Mouse (Mus musculus) embryonic facial prominence, embryonic 14.5 days (tissue): Measurements from ENCODE around the gene Gm35549. TPM values are rescaled to one million over a fixed set of nuclear protein-coding genes. Genes with fewer than 3 reads are reported as not detected.

ENCODE experiments used
- ATAC-seq: fragments of 200-750 bp; cut with Nextera tagmentation; 2 replicates; pipeline ENCODE4 v1.8.0; 2017; ENCODE audit warnings: low read depth, moderate number of reproducible peaks, moderate TSS enrichment
- DNase-seq: peaks from one replicate; pipeline ENCODE4 v3.0.0-alpha.2; 2015; ENCODE audit warnings: low spot score
- H3K27ac ChIP-seq: fragments of 300-500 bp; sonication (generic); replicated peaks from 2 replicates; pipeline ENCODE4 v1.5.1; 2014; ENCODE audit warnings: low read depth, mild to moderate bottlenecking, low read length, moderate library complexity
- H3K27me3 ChIP-seq: fragments of 300-500 bp; sonication (generic); replicated peaks from 2 replicates; pipeline ENCODE4 v1.6.1; 2014; ENCODE audit warnings: low read length; ENCODE audit not compliant: control insufficient read depth, insufficient read depth
- H3K36me3 ChIP-seq: fragments of 300-500 bp; sonication (generic); 2 replicates; pipeline ENCODE4 v1.6.1; 2014; ENCODE audit warnings: low read length, mixed read lengths; ENCODE audit not compliant: control insufficient read depth, insufficient read depth
- H3K4me1 ChIP-seq: fragments of 300-500 bp; sonication (generic); 2 replicates; pipeline ENCODE4 v1.6.1; 2014; ENCODE audit warnings: antibody characterized with exemption, low read length; ENCODE audit not compliant: control insufficient read depth, insufficient read depth
- H3K4me2 ChIP-seq: fragments of 300-500 bp; sonication (generic); 2 replicates; pipeline ENCODE4 v1.6.1; 2014; ENCODE audit warnings: low read depth, mild to moderate bottlenecking, low read length, moderate library complexity, mixed read lengths
- H3K4me3 ChIP-seq: fragments of 300-500 bp; sonication (generic); 2 replicates; pipeline ENCODE4 v1.5.1; 2014; ENCODE audit warnings: low read depth, mild to moderate bottlenecking, low read length
- H3K9ac ChIP-seq: fragments of 300-500 bp; sonication (generic); 2 replicates; pipeline ENCODE4 v1.6.1; 2014; ENCODE audit warnings: low read depth, mild to moderate bottlenecking, low read length, moderate library complexity, mixed read lengths
- H3K9me3 ChIP-seq: fragments of 300-500 bp; sonication (generic); 2 replicates; pipeline ENCODE4 v1.6.1; 2016; ENCODE audit warnings: low read length; ENCODE audit not compliant: control insufficient read depth
- WGBS: fragments of 180-500 bp; shearing (Covaris S2); extraction: QIAGEN DNeasy Blood & Tissue Kit; methylation state at CpG from one replicate; pipeline ENCODE4 v1.1.7; 2014; 5-methylcytosine and 5-hydroxymethylcytosine counted together
- polyA plus RNA-seq: library from polyadenylated mRNA; unstranded; fragments of >200 nt; fragmentation: Nextera tagmentation; extraction: Ambion mirVana; gene quantifications from 2 replicates; pipeline ENCODE4 v1.2.1, GENCODE M21; 2014

The Gm35549 gene
- polyA plus RNA-seq, 1 experiment from 2014 or later: 0.58 TPM

- Histone ChIP-seq H3K36me3 (peaks cover 25% of the 10 kb centered on the region), H3K9me3 (peaks cover 17% of the 10 kb centered on the region), H3K4me2 (no peak overlapping the region), H3K9ac (no peak overlapping the region), H3K27ac (no peak overlapping the region), H3K4me3 (no peak overlapping the region), H3K4me1 (no peaks in the 10 kb centered on the region), H3K27me3 (no peaks in the 10 kb centered on the region)
- no peak for DNase-seq
- no peak for ATAC-seq
- 78% methylated on average over 3 of the region's 3 CpGs for WGBS
Observed at GRCm38 (mm10) chr9:122845621-122846020, 1.8 kb upstream of the Gm35549 start.

GRCm38 (mm10) chr9:122837680-122838079 is 6.2 kb downstream of the Gm35549 start:
- peak overlapping the region; percentile 70 for H3K27ac ChIP-seq
- H3K36me3 ChIP-seq: peaks cover 17% of the 10 kb centered on the region
- H3K4me2 ChIP-seq: peak overlapping the region; percentile 8; the same call in 1 of the 2 replicates
- peaks cover 13% of the 10 kb centered on the region for H3K4me1 ChIP-seq
- no peaks in the 10 kb centered on the region for H3K27me3 ChIP-seq
- peak; percentile 79 for DNase-seq
- no peak overlapping the region for H3K9ac ChIP-seq
- peak; percentile 56 for ATAC-seq
- 26% methylated on average over 15 of the region's 16 CpGs for WGBS
- no peaks in the 10 kb centered on the region for H3K9me3 ChIP-seq
- no peak overlapping the region for H3K4me3 ChIP-seq

- H3K4me2 ChIP-seq: no peak overlapping the region
- H3K27ac ChIP-seq: peak overlapping the region; percentile 70
- H3K9me3 ChIP-seq: no peaks in the 10 kb centered on the region
- H3K36me3 ChIP-seq: peaks cover 20% of the 10 kb centered on the region
- peaks cover 13% of the 10 kb centered on the region for H3K4me1 ChIP-seq
- no peaks in the 10 kb centered on the region for H3K27me3 ChIP-seq
- 69% methylated on average over 4 of the region's 4 CpGs for WGBS
- peak; percentile 9; the same call in 1 of the 2 replicates for ATAC-seq
- H3K9ac ChIP-seq: no peak overlapping the region
- DNase-seq: no peak
- H3K4me3 ChIP-seq: no peak overlapping the region
Observed at GRCm38 (mm10) chr9:122837216-122837615, 6.6 kb downstream of the Gm35549 start.

DNA sequence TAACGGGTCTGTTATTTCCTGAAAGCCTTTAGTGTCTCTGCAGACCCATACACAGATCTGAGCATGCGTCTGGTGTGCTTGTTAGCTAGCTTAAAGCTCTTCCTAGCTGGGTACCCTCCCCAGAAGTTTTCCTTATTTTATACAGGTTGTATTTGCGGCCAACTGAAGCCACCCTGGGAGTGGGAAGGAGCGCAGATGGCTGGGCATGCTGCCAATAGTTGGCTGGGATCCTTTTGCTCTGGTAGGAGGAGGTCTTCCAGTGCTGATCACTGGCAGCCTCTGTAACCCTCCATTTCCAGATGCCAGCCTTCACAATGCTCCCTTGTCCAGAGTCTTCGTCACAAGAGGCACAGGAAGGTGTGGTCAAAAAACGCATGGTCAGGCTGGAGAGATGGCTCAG is 7.0 kb downstream of the Gm35549 start:
- Histone ChIP-seq H3K9me3 (no peaks in the 10 kb centered on the region), H3K4me2 (no peak overlapping the region), H3K9ac (no peak overlapping the region), H3K4me3 (no peak overlapping the region), H3K27me3 (no peaks in the 10 kb centered on the region), H3K27ac (peak overlapping the region; percentile 70), H3K4me1 (peaks cover 13% of the 10 kb centered on the region), H3K36me3 (peaks cover 20% of the 10 kb centered on the region)
- 14% methylated on average over 6 of the region's 6 CpGs for WGBS
- ATAC-seq (peak; percentile 91), DNase-seq (peak; percentile 93)

DNA sequence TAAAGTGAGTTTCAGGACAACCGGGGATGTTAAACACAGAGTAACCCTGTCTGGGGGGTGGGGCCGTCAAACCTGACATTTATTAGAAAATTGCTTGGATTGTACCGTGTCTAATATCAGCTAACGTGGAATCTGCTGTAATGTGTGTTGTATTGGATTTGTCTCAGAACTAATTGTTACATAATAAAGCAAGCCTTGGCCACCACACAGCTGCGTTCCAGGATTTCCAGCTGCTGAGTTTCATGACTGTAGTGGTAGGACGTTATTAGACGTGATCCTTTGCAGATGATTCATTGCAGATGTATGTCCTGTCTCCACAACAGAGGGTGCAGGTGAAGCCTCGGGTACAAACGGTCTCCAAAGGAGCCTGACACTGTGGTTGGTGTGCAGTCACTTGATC is 7.7 kb downstream of the Gm35549 start:
- Histone ChIP-seq H3K27me3 (no peaks in the 10 kb centered on the region), H3K9ac (no peak overlapping the region), H3K4me2 (no peak overlapping the region), H3K36me3 (peaks cover 20% of the 10 kb centered on the region), H3K4me3 (no peak overlapping the region), H3K27ac (peak overlapping the region; percentile 70; the same call in 1 of the 2 replicates), H3K9me3 (no peaks in the 10 kb centered on the region), H3K4me1 (peaks cover 13% of the 10 kb centered on the region)
- ATAC-seq (no peak; the same call in 1 of the 2 replicates), DNase-seq (peak; percentile 45)
- 46% methylated on average over 9 of the region's 9 CpGs for WGBS

DNA sequence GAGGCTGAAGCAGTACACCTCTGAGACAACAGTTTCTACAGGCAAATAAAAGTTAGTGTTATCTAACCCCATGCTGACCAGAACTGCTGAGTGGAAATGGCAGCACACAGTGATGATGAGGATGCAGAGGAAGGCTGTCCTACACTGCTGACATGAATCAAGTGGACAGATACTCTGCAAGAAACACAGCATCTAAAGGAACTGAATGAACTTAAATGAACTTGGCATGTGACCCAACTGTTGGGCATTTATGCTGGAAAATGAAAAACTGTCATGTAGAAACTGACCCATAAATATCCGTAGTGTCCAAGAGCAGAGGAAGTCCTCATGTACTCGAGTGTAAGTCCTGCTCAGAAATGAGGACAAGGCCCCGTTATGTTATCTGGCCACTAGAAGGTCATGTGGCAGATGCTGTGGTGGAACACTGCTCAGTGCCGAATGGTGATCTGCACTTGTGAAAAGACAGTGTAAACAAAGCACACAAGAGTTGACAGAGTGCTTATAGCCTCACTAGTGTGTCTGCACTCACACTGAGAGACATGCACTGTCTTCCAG is 13.9 kb downstream of the Gm35549 start:
- H3K27me3 ChIP-seq: no peaks in the 10 kb centered on the region
- DNase-seq (no peak), ATAC-seq (no peak)
- no peak overlapping the region for H3K9ac ChIP-seq
- no peak overlapping the region for H3K27ac ChIP-seq
- H3K9me3 ChIP-seq: no peaks in the 10 kb centered on the region
- H3K4me1 ChIP-seq: no peaks in the 10 kb centered on the region
- 84% methylated on average over 4 of the region's 4 CpGs for WGBS
- peaks cover 57% of the 10 kb centered on the region for H3K36me3 ChIP-seq
- H3K4me3 ChIP-seq: no peak overlapping the region
- no peak overlapping the region for H3K4me2 ChIP-seq

GRCm38 (mm10) chr9:122826743-122827142 is 17.1 kb downstream of the Gm35549 start:
- Histone ChIP-seq H3K4me3 (no peak overlapping the region), H3K27ac (no peak overlapping the region), H3K9ac (no peak overlapping the region), H3K4me2 (no peak overlapping the region), H3K36me3 (peaks cover 56% of the 10 kb centered on the region), H3K4me1 (no peaks in the 10 kb centered on the region), H3K27me3 (no peaks in the 10 kb centered on the region), H3K9me3 (no peaks in the 10 kb centered on the region)
- DNase-seq (no peak), ATAC-seq (no peak)
- WGBS: 92% methylated on average over 4 of the region's 4 CpGs

DNA sequence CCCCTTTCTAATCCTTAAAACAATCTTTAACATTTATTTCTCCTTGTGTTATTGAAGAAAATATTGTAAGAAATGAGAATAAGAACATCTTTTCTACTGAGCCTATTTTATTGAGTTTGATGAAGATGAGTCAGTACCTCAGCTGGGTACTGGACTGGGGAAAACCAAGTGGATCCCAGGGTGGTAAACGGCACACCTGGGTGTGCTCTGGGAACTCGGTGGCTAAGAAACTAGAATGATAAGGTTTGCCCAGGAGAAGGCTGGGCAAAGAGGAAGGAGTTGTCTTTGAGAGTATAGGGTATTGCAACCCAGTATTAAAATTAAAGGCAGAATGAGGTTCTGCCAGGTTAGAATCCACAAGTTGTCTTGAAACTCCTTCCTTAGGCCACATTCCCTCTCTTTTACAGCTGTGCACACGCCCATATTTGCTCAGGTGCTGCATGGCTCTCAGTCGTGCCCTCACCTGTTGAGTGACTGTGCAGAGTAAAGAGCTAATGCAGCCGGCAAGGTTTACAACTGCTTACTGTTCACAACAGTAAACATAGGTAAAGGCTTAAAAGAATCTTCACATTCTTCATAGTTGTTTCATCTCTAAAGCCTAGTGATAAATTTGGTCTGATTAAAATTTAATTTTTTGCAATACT is 20.3 kb downstream of the Gm35549 start:
- 85% methylated on average over 5 of the region's 5 CpGs for WGBS
- no peak overlapping the region for H3K27ac ChIP-seq
- no peak overlapping the region for H3K9ac ChIP-seq
- DNase-seq (peak; percentile 12), ATAC-seq (no peak; the same call in 1 of the 2 replicates)
- H3K27me3 ChIP-seq: no peaks in the 10 kb centered on the region
- H3K4me3 ChIP-seq: no peak overlapping the region
- no peaks in the 10 kb centered on the region for H3K4me1 ChIP-seq
- no peaks in the 10 kb centered on the region for H3K9me3 ChIP-seq
- no peak overlapping the region for H3K4me2 ChIP-seq
- peaks cover 68% of the 10 kb centered on the region for H3K36me3 ChIP-seq
